Mouse (Mus musculus) hindbrain, postnatal 0 days (tissue): ENCODE data around the gene Hsd17b3. TPM values are rescaled to one million over a fixed set of nuclear protein-coding genes. Genes with fewer than 3 reads are reported as not detected.
A peak's percentile ranks its signal among the peaks of the same experiment; 100 is the strongest.

ENCODE experiments used
- ATAC-seq: fragments of 200-750 bp; cut with Nextera tagmentation; 2 replicates; pipeline ENCODE4 v1.8.0; 2017; ENCODE audit warnings: mild to moderate bottlenecking, moderate TSS enrichment, moderate library complexity
- DNase-seq: peaks from one replicate; pipeline ENCODE4 v3.0.0-alpha.2; 2015; ENCODE audit warnings: low spot score
- H3K27ac ChIP-seq: fragments of 300-500 bp; sonication (generic); 2 replicates; pipeline ENCODE4 v1.5.1; 2014; ENCODE audit warnings: mild to moderate bottlenecking
- H3K27me3 ChIP-seq: fragments of 300-500 bp; sonication (generic); 2 replicates; pipeline ENCODE4 v1.6.1; 2014; ENCODE audit warnings: low read length, mixed read lengths; ENCODE audit not compliant: insufficient read depth
- H3K36me3 ChIP-seq: fragments of 300-500 bp; sonication (generic); 2 replicates; pipeline ENCODE4 v1.6.1; 2014; ENCODE audit warnings: low read length, mixed read lengths; ENCODE audit not compliant: insufficient read depth
- H3K4me1 ChIP-seq: fragments of 300-500 bp; sonication (generic); 2 replicates; pipeline ENCODE4 v1.6.1; 2014; ENCODE audit warnings: antibody characterized with exemption, low read length, mixed read lengths; ENCODE audit not compliant: insufficient read depth
- H3K4me2 ChIP-seq: fragments of 300-500 bp; sonication (generic); 2 replicates; pipeline ENCODE4 v1.6.1; 2014; ENCODE audit warnings: low read depth, mild to moderate bottlenecking, low read length, moderate library complexity, mixed read lengths
- H3K4me3 ChIP-seq: fragments of 300-500 bp; sonication (generic); 2 replicates; pipeline ENCODE4 v1.5.1; 2014; ENCODE audit warnings: low read length
- H3K9ac ChIP-seq: fragments of 300-500 bp; sonication (generic); replicated peaks from 2 replicates; pipeline ENCODE4 v1.6.1; 2014; ENCODE audit warnings: mild to moderate bottlenecking, low read length, moderate library complexity, mixed read lengths
- H3K9me3 ChIP-seq: fragments of 300-500 bp; sonication (generic); 2 replicates; pipeline ENCODE4 v1.6.1; 2016; ENCODE audit warnings: low read length, mixed read lengths
- CTCF ChIP-seq: IDR thresholded peaks from 2 replicates; pipeline ENCODE4 v1.5.1; 2016; ENCODE audit warnings: antibody characterized with exemption, control low read depth, low read depth
- WGBS: fragments of 180-500 bp; shearing (Covaris S2); extraction: QIAGEN DNeasy Blood & Tissue Kit; methylation state at CpG from one replicate; pipeline ENCODE4 v1.1.7; 2014; 5-methylcytosine and 5-hydroxymethylcytosine counted together
- polyA plus RNA-seq: library from polyadenylated mRNA; unstranded; fragments of >200 nt; fragmentation: Nextera tagmentation; extraction: Ambion mirVana; gene quantifications from 2 replicates; pipeline ENCODE4 v1.2.1, GENCODE M21; 2015
- total RNA-seq: library from RNA; depleted of rRNA; stranded (reverse); fragments of >200 nt; gene quantifications from 2 replicates; pipeline ENCODE4 v1.2.3, GENCODE M21; 2014

Hsd17b3 gene
- total and polyA plus RNA-seq, 2 experiments from 2014 or later, result not detected

GRCm38 (mm10) chr13:64088057-64088456 lies 973 bp downstream of the Hsd17b3 start:
- H3K27me3 ChIP-seq, result no peaks in the 10 kb centered on the region
- DNase-seq (no peak), ATAC-seq (no peak)
- no peak overlapping the region for H3K9ac ChIP-seq
- no peak overlapping the region for H3K4me2 ChIP-seq
- no peak overlapping the region for H3K4me3 ChIP-seq
- WGBS, result 87% methylated on average over 7 of the region's 7 CpGs
- no peaks in the 10 kb centered on the region for H3K9me3 ChIP-seq
- TF ChIP-seq CTCF, result no peak
- no peak overlapping the region for H3K27ac ChIP-seq
- H3K36me3 ChIP-seq, result no peaks in the 10 kb centered on the region
- H3K4me1 ChIP-seq, result no peaks in the 10 kb centered on the region

GRCm38 (mm10) chr13:64086036-64086435 lies 3.0 kb downstream of the Hsd17b3 start:
- H3K9me3 ChIP-seq, result no peaks in the 10 kb centered on the region
- H3K36me3 ChIP-seq, result no peaks in the 10 kb centered on the region
- TF ChIP-seq CTCF, result no peak
- no peak overlapping the region for H3K27ac ChIP-seq
- no peaks in the 10 kb centered on the region for H3K27me3 ChIP-seq
- H3K9ac ChIP-seq, result no peak overlapping the region
- 77% methylated on average over 5 of the region's 5 CpGs for WGBS
- DNase-seq (no peak), ATAC-seq (no peak)
- H3K4me1 ChIP-seq, result peaks cover 3% of the 10 kb centered on the region; the same call in 1 of the 2 replicates
- H3K4me2 ChIP-seq, result no peak overlapping the region
- no peak overlapping the region for H3K4me3 ChIP-seq

- Histone ChIP-seq H3K4me3 (no peak overlapping the region), H3K9ac (no peak overlapping the region), H3K27me3 (no peaks in the 10 kb centered on the region), H3K36me3 (no peaks in the 10 kb centered on the region), H3K4me2 (no peak overlapping the region), H3K27ac (no peak overlapping the region), H3K4me1 (peaks cover 3% of the 10 kb centered on the region; the same call in 1 of the 2 replicates), H3K9me3 (no peaks in the 10 kb centered on the region)
- TF ChIP-seq CTCF, result no peak
- DNase-seq, result no peak
- 83% methylated on average over 3 of the region's 3 CpGs for WGBS
- ATAC-seq, result no peak
Observed at GRCm38 (mm10) chr13:64083331-64083730, 5.7 kb downstream of the Hsd17b3 start.

- H3K27me3 ChIP-seq, result no peaks in the 10 kb centered on the region
- 25% methylated on average over 16 of the region's 16 CpGs for WGBS
- no peak overlapping the region for H3K9ac ChIP-seq
- H3K27ac ChIP-seq, result no peak overlapping the region
- no peaks in the 10 kb centered on the region for H3K9me3 ChIP-seq
- no peak overlapping the region for H3K4me3 ChIP-seq
- peaks cover 3% of the 10 kb centered on the region; the same call in 1 of the 2 replicates for H3K4me1 ChIP-seq
- peak; percentile 8 for DNase-seq
- no peak overlapping the region for H3K4me2 ChIP-seq
- no peak for TF ChIP-seq CTCF
- no peaks in the 10 kb centered on the region for H3K36me3 ChIP-seq
- peak; percentile 73 for ATAC-seq
Observed at GRCm38 (mm10) chr13:64081012-64081919, 7.8 kb downstream of the Hsd17b3 start.

- Histone ChIP-seq H3K9me3 (no peaks in the 10 kb centered on the region), H3K27ac (no peak overlapping the region), H3K9ac (no peak overlapping the region), H3K27me3 (no peaks in the 10 kb centered on the region), H3K4me3 (no peak overlapping the region), H3K36me3 (no peaks in the 10 kb centered on the region), H3K4me2 (no peak overlapping the region), H3K4me1 (peaks cover 3% of the 10 kb centered on the region; the same call in 1 of the 2 replicates)
- DNase-seq (no peak), ATAC-seq (no peak)
- WGBS, result 85% methylated on average over 5 of the region's 5 CpGs
- no peak for TF ChIP-seq CTCF
Observed at GRCm38 (mm10) chr13:64077591-64077990, 11.4 kb downstream of the Hsd17b3 start.

- peaks cover under 1% of the 10 kb centered on the region; the same call in 1 of the 2 replicates for H3K4me1 ChIP-seq
- no peak for TF ChIP-seq CTCF
- no peak overlapping the region for H3K27ac ChIP-seq
- no peaks in the 10 kb centered on the region for H3K36me3 ChIP-seq
- H3K4me3 ChIP-seq, result no peak overlapping the region
- no peaks in the 10 kb centered on the region for H3K9me3 ChIP-seq
- 84% methylated on average over 4 of the region's 4 CpGs for WGBS
- H3K4me2 ChIP-seq, result no peak overlapping the region
- no peak for ATAC-seq
- H3K9ac ChIP-seq, result no peak overlapping the region
- no peaks in the 10 kb centered on the region for H3K27me3 ChIP-seq
- DNase-seq, result no peak
Observed at GRCm38 (mm10) chr13:64076074-64076473, 13.0 kb downstream of the Hsd17b3 start.

GRCm38 (mm10) chr13:64066653-64067052 lies 22.4 kb downstream of the Hsd17b3 start:
- H3K9me3 ChIP-seq, result no peaks in the 10 kb centered on the region
- H3K4me2 ChIP-seq, result no peak overlapping the region
- H3K4me3 ChIP-seq, result no peak overlapping the region
- no peak overlapping the region for H3K27ac ChIP-seq
- 70% methylated on average over 3 of the region's 3 CpGs for WGBS
- no peak overlapping the region for H3K9ac ChIP-seq
- no peaks in the 10 kb centered on the region for H3K4me1 ChIP-seq
- no peaks in the 10 kb centered on the region for H3K27me3 ChIP-seq
- no peak for ATAC-seq
- TF ChIP-seq CTCF, result no peak
- no peaks in the 10 kb centered on the region for H3K36me3 ChIP-seq
- no peak for DNase-seq
